Mouse (Mus musculus) stomach, embryonic 16.5 days (tissue): ENCODE measurements around the gene Plekha5. TPM values are rescaled to one million over a fixed set of nuclear protein-coding genes. Genes with fewer than 3 reads are reported as not detected.
A peak's percentile ranks its signal among the peaks of the same experiment; 100 is the strongest.
"Not testable (repeated sequence)": the region's sequence is repeated elsewhere in the genome, so short reads cannot be mapped to it uniquely, and the experiment has no call there.

Experiments used
- ATAC-seq: fragments of 200-750 bp; cut with Nextera tagmentation; 2 replicates; pipeline ENCODE4 v1.8.0; 2017; ENCODE audit warnings: moderate number of reproducible peaks, moderate TSS enrichment; ENCODE audit not compliant: insufficient read depth, low FRiP score
- H3K27ac ChIP-seq: fragments of 300-500 bp; sonication (generic); 2 replicates; pipeline ENCODE4 v1.5.1; 2014; ENCODE audit warnings: low read length
- H3K27me3 ChIP-seq: fragments of 300-500 bp; sonication (generic); 2 replicates; pipeline ENCODE4 v1.6.1; 2014; ENCODE audit warnings: low read length, control low read depth, mixed read lengths; ENCODE audit not compliant: control insufficient read depth, insufficient read depth
- H3K36me3 ChIP-seq: fragments of 300-500 bp; sonication (generic); 2 replicates; pipeline ENCODE4 v1.6.1; 2014; ENCODE audit warnings: low read length; ENCODE audit not compliant: control insufficient read depth, insufficient read depth
- H3K4me1 ChIP-seq: fragments of 300-500 bp; sonication (generic); 2 replicates; pipeline ENCODE4 v1.6.1; 2014; ENCODE audit warnings: low read length, control low read depth, mixed read lengths; ENCODE audit not compliant: control insufficient read depth, insufficient read depth
- H3K4me2 ChIP-seq: fragments of 300-500 bp; sonication (generic); 2 replicates; pipeline ENCODE4 v1.6.1; 2014; ENCODE audit warnings: low read depth, low read length, mixed read lengths
- H3K4me3 ChIP-seq: fragments of 300-500 bp; sonication (generic); replicated peaks from 2 replicates; pipeline ENCODE4 v1.5.1; 2014; ENCODE audit warnings: mild to moderate bottlenecking, low read length
- H3K9ac ChIP-seq: fragments of 300-500 bp; sonication (generic); 2 replicates; pipeline ENCODE4 v1.6.1; 2014; ENCODE audit warnings: low read length
- H3K9me3 ChIP-seq: fragments of 300-500 bp; sonication (generic); replicated peaks from 2 replicates; pipeline ENCODE4 v1.6.1; 2016; ENCODE audit warnings: low read length, control low read depth; ENCODE audit not compliant: control insufficient read depth
- WGBS: fragments of 180-500 bp; shearing (Covaris S2); extraction: QIAGEN DNeasy Blood & Tissue Kit; methylation state at CpG from one replicate; pipeline ENCODE4 v1.1.7; 2014; 5-methylcytosine and 5-hydroxymethylcytosine counted together
- polyA plus RNA-seq: library from polyadenylated mRNA; unstranded; fragments of >200 nt; fragmentation: Nextera tagmentation; extraction: Ambion mirVana; gene quantifications from 2 replicates; pipeline ENCODE4 v1.2.1, GENCODE M21; 2015

The Plekha5 gene
- polyA plus RNA-seq, 1 experiment from 2014 or later: 35.0 TPM

DNA sequence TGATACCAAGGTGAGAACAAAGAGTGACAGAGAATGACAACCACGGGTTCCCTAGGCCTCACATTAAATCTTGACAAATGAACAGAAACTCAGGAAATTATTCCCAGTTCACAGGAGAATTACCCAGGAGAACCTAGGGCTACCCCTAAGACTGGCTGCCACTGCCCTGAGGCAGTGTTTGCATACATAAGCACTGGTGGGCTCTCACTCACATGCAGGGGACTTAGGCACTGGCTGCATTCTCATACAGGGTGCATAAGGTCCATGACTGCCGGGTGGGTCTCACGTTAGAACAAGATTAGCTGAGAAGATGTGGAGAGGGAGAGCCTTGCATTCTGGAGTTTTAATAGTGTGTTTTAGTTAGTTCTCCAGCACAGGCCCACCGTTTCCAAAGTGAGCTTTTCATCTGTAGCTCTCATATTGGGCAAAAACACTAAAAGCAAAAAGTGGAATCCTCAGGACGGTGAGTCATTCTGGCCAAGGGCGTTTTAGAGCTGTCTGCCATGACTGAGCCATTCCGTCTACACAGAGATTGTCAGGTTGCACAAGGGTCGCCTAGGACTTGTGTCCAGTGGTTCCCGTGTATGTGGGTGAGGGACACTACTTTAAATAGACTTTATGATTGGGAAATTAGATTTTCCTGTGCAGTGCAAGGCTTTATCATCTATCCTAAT lies 138.2 kb downstream of the Plekha5 start:
- no peak overlapping the region for H3K27ac ChIP-seq
- WGBS: 82% methylated on average over 9 of the region's 9 CpGs
- no peaks in the 10 kb centered on the region for H3K9me3 ChIP-seq
- no peak overlapping the region for H3K4me2 ChIP-seq
- H3K4me3 ChIP-seq: no peak overlapping the region
- H3K36me3 ChIP-seq: 0 out of 2 replicates have a peak, but pooled peaks cover 4% of the 10 kb centered on the region
- ATAC-seq: no peak
- H3K9ac ChIP-seq: no peak overlapping the region
- H3K4me1 ChIP-seq: no peaks in the 10 kb centered on the region; the same call in 1 of the 2 replicates
- H3K27me3 ChIP-seq: no peaks in the 10 kb centered on the region

GRCm38 (mm10) chr6:140567199-140567598 lies 143.3 kb downstream of the Plekha5 start:
- peaks cover 19% of the 10 kb centered on the region; the same call in 1 of the 2 replicates for H3K36me3 ChIP-seq
- no peaks in the 10 kb centered on the region for H3K27me3 ChIP-seq
- H3K27ac ChIP-seq: no peak overlapping the region
- no peak overlapping the region for H3K4me3 ChIP-seq
- WGBS: 66% methylated on average over 2 of the region's 2 CpGs
- H3K4me2 ChIP-seq: no peak overlapping the region
- H3K4me1 ChIP-seq: no peaks in the 10 kb centered on the region
- no peaks in the 10 kb centered on the region for H3K9me3 ChIP-seq
- ATAC-seq: no peak
- H3K9ac ChIP-seq: no peak overlapping the region

- peak overlapping the region; percentile 33; the same call in 1 of the 2 replicates for H3K27ac ChIP-seq
- H3K4me1 ChIP-seq: no peaks in the 10 kb centered on the region
- H3K9me3 ChIP-seq: no peaks in the 10 kb centered on the region
- no peak overlapping the region for H3K9ac ChIP-seq
- no peak overlapping the region for H3K4me3 ChIP-seq
- peaks cover 22% of the 10 kb centered on the region; the same call in 1 of the 2 replicates for H3K36me3 ChIP-seq
- H3K4me2 ChIP-seq: no peak overlapping the region
- ATAC-seq: no peak
- no peaks in the 10 kb centered on the region for H3K27me3 ChIP-seq
- 60% methylated on average over 2 of the region's 2 CpGs for WGBS
These were observed 144.0 kb downstream of the Plekha5 start for GRCm38 (mm10) chr6:140567897-140568296.

DNA sequence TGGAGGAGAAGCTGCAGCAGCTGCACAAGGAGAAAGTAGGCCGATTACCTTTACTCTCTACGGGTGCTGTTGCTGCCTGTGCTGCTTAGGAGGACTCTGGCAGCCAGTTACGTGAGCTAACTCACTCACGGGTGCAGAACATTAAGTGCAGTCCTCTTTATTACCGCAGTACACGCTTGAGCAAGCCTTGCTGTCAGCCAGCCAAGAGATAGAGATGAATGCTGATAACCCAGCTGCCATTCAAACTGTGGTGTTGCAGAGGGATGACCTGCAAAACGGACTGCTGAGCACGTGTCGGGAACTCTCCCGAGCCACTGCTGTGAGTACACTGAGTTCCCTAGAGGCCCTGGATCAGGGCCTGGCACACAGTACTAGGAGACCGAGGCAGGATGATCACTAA lies 146.3 kb downstream of the Plekha5 start:
- Histone ChIP-seq H3K36me3 (peaks cover 42% of the 10 kb centered on the region), H3K4me1 (no peaks in the 10 kb centered on the region), H3K9me3 (no peaks in the 10 kb centered on the region), H3K27ac (no peak overlapping the region), H3K27me3 (no peaks in the 10 kb centered on the region), H3K4me2 (no peak overlapping the region), H3K9ac (no peak overlapping the region), H3K4me3 (no peak overlapping the region)
- ATAC-seq: peak; percentile 76; the same call in 1 of the 2 replicates
- WGBS: 73% methylated on average over 11 of the region's 11 CpGs

DNA sequence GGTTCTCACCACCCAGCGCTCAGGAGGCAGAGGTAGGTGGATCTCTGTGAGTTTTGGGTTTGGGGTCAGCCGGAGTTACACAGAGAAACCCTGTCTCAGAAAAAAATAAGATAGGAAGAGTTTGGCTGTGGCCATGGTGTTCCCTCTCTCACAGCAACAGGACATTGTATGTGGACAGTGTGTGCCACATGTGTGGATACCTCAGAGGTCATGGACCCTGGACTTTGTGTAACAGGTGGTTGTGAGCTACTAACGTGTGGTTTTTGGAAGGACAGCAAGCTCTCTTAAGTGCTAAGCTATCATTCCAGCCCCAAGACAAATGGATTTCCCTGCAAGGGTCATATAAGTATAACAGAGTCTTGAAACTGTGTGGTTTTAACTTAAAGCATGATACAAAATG lies 151.1 kb downstream of the Plekha5 start:
- H3K9me3 ChIP-seq: peaks cover 6% of the 10 kb centered on the region; the same call in 1 of the 2 replicates
- H3K27ac ChIP-seq: no peak overlapping the region
- no peak overlapping the region for H3K9ac ChIP-seq
- 79% methylated on average over 3 of the region's 3 CpGs for WGBS
- no peak for ATAC-seq
- peaks cover 53% of the 10 kb centered on the region for H3K36me3 ChIP-seq
- H3K4me2 ChIP-seq: no peak overlapping the region
- no peaks in the 10 kb centered on the region for H3K4me1 ChIP-seq
- H3K4me3 ChIP-seq: no peak overlapping the region
- no peaks in the 10 kb centered on the region for H3K27me3 ChIP-seq

GRCm38 (mm10) chr6:140576133-140576532 lies 152.3 kb downstream of the Plekha5 start:
- Histone ChIP-seq H3K4me2 (no peak overlapping the region), H3K4me3 (no peak overlapping the region), H3K27ac (no peak overlapping the region), H3K9me3 (peaks cover 6% of the 10 kb centered on the region; the same call in 1 of the 2 replicates), H3K36me3 (peaks cover 45% of the 10 kb centered on the region), H3K9ac (no peak overlapping the region), H3K4me1 (no peaks in the 10 kb centered on the region), H3K27me3 (no peaks in the 10 kb centered on the region)
- WGBS: 65% methylated on average over 8 of the region's 8 CpGs
- no peak for ATAC-seq

DNA sequence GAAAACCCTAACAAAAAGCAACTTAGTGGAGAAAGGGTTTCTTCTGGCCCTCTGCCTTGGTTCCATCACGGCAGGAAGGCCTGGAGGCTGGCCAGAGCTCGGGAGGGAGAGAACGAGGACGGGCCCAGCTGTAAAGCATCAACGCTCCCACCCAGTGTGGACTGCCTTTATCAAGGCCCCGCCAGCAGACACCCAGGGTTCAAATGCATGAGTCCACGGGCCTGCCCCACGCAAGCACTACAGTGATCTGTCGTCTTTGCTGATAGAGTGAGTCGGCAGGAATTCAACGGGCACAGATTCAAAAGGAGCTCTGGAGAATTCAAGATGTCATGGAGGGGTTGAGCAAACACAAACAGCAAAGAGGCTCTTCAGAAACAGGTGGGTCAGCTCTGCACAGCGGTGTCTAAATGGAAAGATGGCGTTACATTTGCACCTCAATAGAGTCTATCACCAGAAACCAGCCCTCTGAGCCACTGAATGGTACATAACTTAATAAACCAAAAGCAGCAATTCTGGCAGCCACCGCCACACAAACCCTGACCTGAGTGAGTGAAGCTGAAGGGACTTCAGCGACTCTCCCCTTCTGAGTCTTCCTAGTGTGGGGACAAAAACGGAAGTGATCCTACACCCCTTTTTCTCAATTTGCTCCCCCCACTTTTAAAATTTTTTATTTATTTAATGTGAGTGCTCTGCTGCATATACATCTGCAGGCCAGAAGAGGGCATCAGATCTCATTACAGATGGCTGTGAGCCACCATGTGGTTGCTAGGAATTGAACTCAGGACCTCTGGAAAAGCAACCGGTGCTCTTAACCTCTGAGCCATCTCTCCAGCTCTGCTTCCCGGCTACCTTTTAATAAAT lies 153.3 kb downstream of the Plekha5 start:
- H3K9ac ChIP-seq: no peak overlapping the region
- ATAC-seq: peak; percentile 64; the same call in 1 of the 2 replicates
- peaks cover 6% of the 10 kb centered on the region; the same call in 1 of the 2 replicates for H3K9me3 ChIP-seq
- H3K4me3 ChIP-seq: no peak overlapping the region
- no peak overlapping the region for H3K4me2 ChIP-seq
- no peak overlapping the region for H3K27ac ChIP-seq
- H3K4me1 ChIP-seq: no peaks in the 10 kb centered on the region
- WGBS: 53% methylated on average over 18 of the region's 18 CpGs
- H3K36me3 ChIP-seq: peaks cover 42% of the 10 kb centered on the region
- H3K27me3 ChIP-seq: no peaks in the 10 kb centered on the region

DNA sequence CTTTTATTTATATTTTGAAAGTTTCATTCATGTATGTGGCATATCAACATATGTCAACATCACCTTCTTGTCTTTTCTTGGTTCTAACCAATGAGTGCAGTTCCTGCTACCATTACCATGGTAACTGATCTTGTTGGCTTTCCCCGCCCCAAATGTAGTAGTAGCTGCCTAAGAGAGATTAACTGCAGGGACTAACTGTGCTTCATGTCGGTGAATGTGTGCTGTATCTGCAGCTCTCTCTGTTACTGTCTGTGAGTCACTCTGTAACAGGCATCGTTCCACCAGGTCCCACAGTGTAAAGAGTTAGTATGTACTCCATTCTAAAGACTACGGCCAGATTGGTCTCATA lies 153.9 kb downstream of the Plekha5 start:
- H3K27ac ChIP-seq: no peak overlapping the region
- no peak overlapping the region for H3K4me3 ChIP-seq
- H3K27me3 ChIP-seq: no peaks in the 10 kb centered on the region
- 85% methylated on average over 4 of the region's 4 CpGs for WGBS
- peaks cover 6% of the 10 kb centered on the region; the same call in 1 of the 2 replicates for H3K9me3 ChIP-seq
- ATAC-seq: no peak
- H3K4me2 ChIP-seq: no peak overlapping the region
- H3K9ac ChIP-seq: no peak overlapping the region
- H3K36me3 ChIP-seq: peaks cover 41% of the 10 kb centered on the region
- no peaks in the 10 kb centered on the region for H3K4me1 ChIP-seq

DNA sequence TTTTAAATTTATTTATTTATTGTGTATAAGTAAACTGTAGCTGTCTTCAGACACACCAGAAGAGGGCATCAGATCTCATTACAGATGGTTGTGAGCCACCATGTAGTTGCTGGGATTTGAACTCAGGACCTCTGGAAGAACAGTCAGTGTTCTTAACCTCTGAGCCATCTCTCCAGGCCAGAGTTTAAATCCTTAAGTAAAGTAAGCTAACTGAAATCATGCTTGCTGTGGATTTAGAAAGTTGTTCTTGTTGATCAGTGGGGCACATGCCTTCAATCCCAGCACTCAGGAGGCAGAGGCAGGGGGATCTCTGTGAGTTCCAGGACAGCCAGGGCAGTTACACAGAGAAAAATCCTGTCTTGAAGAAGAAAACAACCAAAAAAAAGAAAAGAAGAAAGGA lies 155.1 kb downstream of the Plekha5 start:
- ATAC-seq, H3K4me2 ChIP-seq, H3K4me1 ChIP-seq, H3K27ac ChIP-seq, H3K9me3 ChIP-seq, H3K9ac ChIP-seq, H3K4me3 ChIP-seq, H3K27me3 ChIP-seq: not testable (repeated sequence)
- H3K36me3 ChIP-seq: peaks cover 34% of the 10 kb centered on the region
